Mouse (Mus musculus) frontal cortex, postnatal 36 days (tissue): ENCODE measurements around the gene Fn3krp.

Experiments
- DNase-seq, 2 experiments: peaks; one replicate each; pipeline ENCODE4 v3.0.0; 2022; ENCODE audit warnings: low spot score in 2 of 2

Fn3krp gene

DNA sequence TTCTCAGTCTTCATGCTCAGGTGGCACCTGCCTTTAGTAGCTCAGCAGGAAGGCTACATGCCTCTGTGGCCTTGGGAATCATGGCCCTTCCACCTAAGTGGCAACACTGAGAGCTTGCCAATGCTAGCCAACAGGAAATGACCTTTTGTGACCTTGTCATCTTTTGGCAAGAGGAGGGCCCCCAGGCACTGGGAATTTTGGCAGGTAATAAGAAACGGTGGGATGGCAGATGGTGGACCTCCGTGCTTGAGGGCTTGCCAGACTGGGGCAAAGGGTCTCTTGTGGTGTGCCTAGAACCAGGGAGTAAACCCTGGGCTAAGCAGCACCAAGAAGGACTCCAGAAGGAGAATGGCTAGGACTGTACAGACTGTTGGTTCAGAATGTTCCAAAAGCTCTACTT is 20.9 kb downstream of the Fn3krp start:
- no peak for DNase-seq

DNA sequence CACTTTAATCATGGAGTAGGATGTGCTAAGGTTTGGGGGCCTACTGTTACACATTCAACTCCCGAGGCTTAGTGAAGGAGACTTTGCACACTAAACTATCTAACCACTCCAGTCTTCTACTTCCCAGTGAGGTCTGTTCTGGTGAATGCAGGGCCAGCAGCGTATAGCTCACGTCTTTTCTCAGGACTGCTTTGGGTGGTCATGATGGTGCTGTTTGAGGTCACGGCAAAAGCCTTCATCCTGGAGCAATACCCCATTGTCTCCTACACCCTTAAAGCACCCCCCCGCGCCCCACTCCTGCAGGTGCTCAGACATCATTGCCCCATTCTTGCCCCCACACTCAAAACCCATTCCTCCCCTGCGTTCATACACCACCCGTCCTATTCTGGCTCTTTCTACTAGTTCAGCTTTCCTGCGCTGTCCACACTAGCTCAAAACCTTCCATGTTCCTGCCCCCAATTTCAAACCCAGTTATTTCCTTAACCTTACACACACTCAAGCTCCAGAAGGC is 30.1 kb downstream of the Fn3krp start:
- DNase-seq: no peak

GRCm38 (mm10) chr11:121451753-121452635 is 30.8 kb downstream of the Fn3krp start, which contains the start of gene Tbcd:
Tbcd (plus strand) TSS chr11:121451949.
- DNase-seq: peak; percentile 98

DNA sequence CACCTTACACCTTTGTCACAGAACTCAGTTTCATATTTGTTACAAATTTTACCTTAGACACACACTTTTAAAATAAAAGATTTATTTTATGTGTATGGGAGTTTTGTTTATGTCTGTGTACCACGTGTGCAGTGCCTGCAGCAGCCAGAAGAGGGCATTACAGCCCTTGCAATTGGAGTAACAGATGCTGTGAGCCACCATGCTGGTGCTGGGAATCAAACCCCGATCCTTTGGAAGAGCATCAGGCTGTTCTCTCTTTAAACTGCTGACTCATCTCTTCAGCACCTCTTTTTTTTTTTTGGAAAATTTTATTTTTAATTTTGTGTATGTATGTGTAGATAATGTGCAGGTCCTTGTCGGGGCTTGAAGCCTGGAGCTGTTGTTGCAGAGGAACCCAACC is 36.7 kb downstream of the Fn3krp start:
- no peak for DNase-seq

GRCm38 (mm10) chr11:121467408-121467807 is 46.2 kb downstream of the Fn3krp start:
- no peak for DNase-seq

GRCm38 (mm10) chr11:121474831-121475230 is 53.6 kb downstream of the Fn3krp start:
- DNase-seq: no peak

DNA sequence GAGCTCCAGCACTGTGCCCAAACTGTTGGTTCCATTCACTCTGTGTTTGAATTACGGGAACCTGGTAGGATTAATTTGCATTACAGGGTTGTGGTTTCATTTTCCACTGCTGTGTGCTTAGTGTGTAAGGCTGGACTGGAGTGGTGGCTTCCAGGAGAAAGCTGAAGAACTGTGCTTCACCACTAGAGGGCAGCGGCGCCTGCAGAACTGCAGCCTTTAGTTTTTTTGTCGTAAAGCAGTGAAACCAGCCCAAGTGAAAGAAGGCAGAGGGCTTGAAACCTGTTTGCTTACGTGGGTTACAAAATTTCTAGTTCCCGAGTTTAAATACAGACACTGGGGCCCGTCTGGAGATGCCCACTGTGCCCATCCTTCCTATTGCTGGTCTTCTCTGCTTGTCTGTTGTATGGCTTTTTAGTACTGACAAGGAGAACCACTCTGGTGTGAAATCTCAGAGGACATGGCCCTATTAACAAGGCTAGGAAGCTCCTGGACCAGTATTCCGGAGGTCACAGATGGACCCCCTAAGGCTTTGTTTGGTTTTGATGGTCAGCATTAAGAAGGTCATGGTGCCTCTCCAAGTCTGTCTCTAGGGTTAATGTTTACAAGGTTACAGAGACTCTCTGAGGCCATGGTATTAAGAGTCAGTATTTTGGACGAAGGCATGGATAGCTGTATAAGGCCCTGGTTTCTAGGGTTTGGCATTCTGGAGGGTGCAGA is 54.7 kb downstream of the Fn3krp start:
- DNase-seq: peak; percentile 58 to 69

DNA sequence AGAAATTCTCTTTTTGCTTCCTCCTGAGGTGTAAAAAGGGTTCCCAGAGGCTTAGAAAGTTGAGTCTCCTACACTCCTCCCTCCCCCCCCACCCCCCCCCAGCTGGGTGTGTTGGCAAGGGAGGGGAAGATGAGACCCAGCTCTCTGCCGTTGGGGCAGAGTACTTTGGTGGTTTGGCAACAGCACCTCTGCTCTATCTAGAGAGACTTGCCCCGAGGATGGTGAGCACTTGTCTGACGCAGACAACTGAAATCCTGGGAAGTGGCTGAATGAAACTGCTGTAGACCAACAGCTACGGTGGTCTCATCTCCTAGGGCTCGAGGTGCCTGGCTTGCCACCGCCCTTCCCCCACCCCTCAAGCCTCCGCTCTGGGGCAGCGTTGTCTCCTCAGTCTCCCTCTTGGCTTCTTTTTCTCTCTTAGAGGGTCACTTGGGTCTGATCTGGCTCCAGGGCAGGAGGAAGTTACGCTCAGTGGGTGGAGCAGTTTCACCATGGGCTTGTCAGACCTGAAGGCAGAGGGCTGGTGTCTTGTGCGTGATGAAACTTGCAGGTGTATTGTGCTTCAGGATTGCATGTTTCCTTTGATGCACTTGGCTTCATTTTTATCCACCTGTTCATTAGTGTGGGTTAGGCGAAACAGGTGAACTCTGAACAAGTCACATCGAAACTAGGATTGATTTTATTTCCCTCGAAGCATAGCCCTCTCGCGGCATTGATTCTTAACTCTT is 58.4 kb downstream of the Fn3krp start:
- DNase-seq: no peak
